Mouse (Mus musculus): ENCODE measurements around the gene Arpc4. TPM values are rescaled to one million over a fixed set of nuclear protein-coding genes. Genes with fewer than 3 reads are reported as not detected.

Arpc4 gene
- total RNA-seq, 2 experiments from 2014 or later: 288 to 299 TPM

- DNase-seq: no peak
- intact Hi-C loops (cut with DNase I): no loop called here
Observed at GRCm38 (mm10) chr6:113402094-113402493, 24.2 kb downstream of the Arpc4 start.

GRCm38 (mm10) chr6:113404649-113405448 is 26.9 kb downstream of the Arpc4 start:
- DNase-seq: no peak
- intact Hi-C loops (cut with DNase I): no loop called here

- DNase-seq: no peak
- intact Hi-C loops (cut with DNase I): no loop called here
Observed at GRCm38 (mm10) chr6:113405483-113405882, 27.6 kb downstream of the Arpc4 start.

- no peak for DNase-seq
- intact Hi-C loops (cut with DNase I): no loop called here
Observed at GRCm38 (mm10) chr6:113406683-113407082, 28.8 kb downstream of the Arpc4 start.

- intact Hi-C loops (cut with DNase I): no loop called here
- DNase-seq: no peak
Observed at GRCm38 (mm10) chr6:113410001-113410400, 32.1 kb downstream of the Arpc4 start.

GRCm38 (mm10) chr6:113416416-113416815 is 38.5 kb downstream of the Arpc4 start:
- DNase-seq: no peak
- intact Hi-C loops (cut with DNase I): no loop called here

- peak; percentile 22 for DNase-seq
- intact Hi-C loops (cut with DNase I): no loop called here
Observed at GRCm38 (mm10) chr6:113418441-113419198, 40.7 kb downstream of the Arpc4 start.

GRCm38 (mm10) chr6:113419199-113419587 is 41.3 kb downstream of the Arpc4 start, which contains the start of gene Rpusd3:
Gene Rpusd3, minus strand, starts transcription at chr6:113419340.
- intact Hi-C loops (cut with DNase I): no loop called here
- DNase-seq: peak; percentile 99

GRCm38 (mm10) chr6:113423000-113423399 is 45.1 kb downstream of the Arpc4 start:
- DNase-seq: no peak
- intact Hi-C loops (cut with DNase I): no loop called here

GRCm38 (mm10) chr6:113424187-113424586 is 46.3 kb downstream of the Arpc4 start:
- DNase-seq: no peak
- intact Hi-C loops (cut with DNase I): no loop called here

- no peak for DNase-seq
- intact Hi-C loops (cut with DNase I): no loop called here
Observed at GRCm38 (mm10) chr6:113426696-113427095, 48.8 kb downstream of the Arpc4 start.

GRCm38 (mm10) chr6:113427397-113427796 is 49.5 kb downstream of the Arpc4 start:
- peak; percentile 58 for DNase-seq
- intact Hi-C loops (cut with DNase I): no loop called here

- intact Hi-C loops (cut with DNase I): no loop called here
- no peak for DNase-seq
Observed at GRCm38 (mm10) chr6:113428006-113428405, 50.1 kb downstream of the Arpc4 start.

- intact Hi-C loops (cut with DNase I): no loop called here
Observed at GRCm38 (mm10) chr6:113429965-113430364, 52.0 kb downstream of the Arpc4 start.

GRCm38 (mm10) chr6:113430846-113431245 is 52.9 kb downstream of the Arpc4 start:
- DNase-seq: no peak
- intact Hi-C loops (cut with DNase I): no loop called here

More at GRCm38 (mm10) chr6:113429965-113430364, 52.0 kb downstream of the Arpc4 start:
- DNase-seq: no peak

- intact Hi-C loops (cut with DNase I): no loop called here
- no peak for DNase-seq
Observed at GRCm38 (mm10) chr6:113431801-113432200, 53.9 kb downstream of the Arpc4 start.

GRCm38 (mm10) chr6:113433661-113434060 is 55.7 kb downstream of the Arpc4 start:
- intact Hi-C loops (cut with DNase I): no loop called here
- DNase-seq: no peak

- intact Hi-C loops (cut with DNase I): no loop called here
- no peak for DNase-seq
Observed at GRCm38 (mm10) chr6:113434691-113435090, 56.8 kb downstream of the Arpc4 start.

- no peak for DNase-seq
- intact Hi-C loops (cut with DNase I): no loop called here
Observed at GRCm38 (mm10) chr6:113435664-113436205, 57.8 kb downstream of the Arpc4 start, which contains the start of gene Cidec. Gene Cidec, minus strand, starts transcription at chr6:113435760.

- DNase-seq: no peak
- intact Hi-C loops (cut with DNase I): no loop called here
Observed at GRCm38 (mm10) chr6:113437135-113437534, 59.2 kb downstream of the Arpc4 start.

- intact Hi-C loops (cut with DNase I): no loop called here
- no peak for DNase-seq
Observed at GRCm38 (mm10) chr6:113438721-113439430, 61.0 kb downstream of the Arpc4 start.

Data from left cerebral cortex, postnatal 4 days (tissue).